Mouse (Mus musculus): ENCODE data around the gene Stard3nl. TPM values are rescaled to one million over a fixed set of nuclear protein-coding genes. Genes with fewer than 3 reads are reported as not detected.
A peak's percentile ranks its signal among the peaks of the same experiment; 100 is the strongest.

Stard3nl gene
- polyA plus RNA-seq, 1 experiment from 2014 or later: 78.7 TPM

GRCm38 (mm10) chr13:19410694-19411093, 15.1 kb upstream of the Stard3nl start:
- WGBS: 87% methylated on average over 4 of the region's 4 CpGs
- no peak for ATAC-seq (ENCODE audit: insufficient number of reproducible peaks, low FRiP score, low TSS enrichment, low read depth)
- no peak overlapping the region for H3K4me3 ChIP-seq
- no peaks in the 10 kb centered on the region for H3K9me3 ChIP-seq
- no peak overlapping the region for H3K9ac ChIP-seq
- no peak overlapping the region for H3K4me2 ChIP-seq
- no peaks in the 10 kb centered on the region for H3K27me3 ChIP-seq
- no peaks in the 10 kb centered on the region for H3K4me1 ChIP-seq
- no peaks in the 10 kb centered on the region for H3K36me3 ChIP-seq
- H3K27ac ChIP-seq: no peak overlapping the region

- ATAC-seq (ENCODE audit: insufficient number of reproducible peaks, low FRiP score, low TSS enrichment, low read depth): no peak
- Histone ChIP-seq H3K4me1 (no peaks in the 10 kb centered on the region), H3K27me3 (no peaks in the 10 kb centered on the region), H3K9me3 (no peaks in the 10 kb centered on the region), H3K4me2 (no peak overlapping the region), H3K4me3 (no peak overlapping the region), H3K9ac (no peak overlapping the region), H3K36me3 (no peaks in the 10 kb centered on the region), H3K27ac (no peak overlapping the region)
- 89% methylated on average over 2 of the region's 2 CpGs for WGBS
These were observed 12.4 kb upstream of the Stard3nl start for GRCm38 (mm10) chr13:19407953-19408352.

- Histone ChIP-seq H3K27me3 (no peaks in the 10 kb centered on the region), H3K9me3 (no peaks in the 10 kb centered on the region), H3K27ac (no peak overlapping the region), H3K36me3 (no peaks in the 10 kb centered on the region), H3K9ac (no peak overlapping the region), H3K4me3 (no peak overlapping the region), H3K4me2 (no peak overlapping the region), H3K4me1 (no peaks in the 10 kb centered on the region)
- WGBS: 75% methylated on average over 2 of the region's 2 CpGs
- no peak for ATAC-seq (ENCODE audit: insufficient number of reproducible peaks, low FRiP score, low TSS enrichment, low read depth)
These were observed 9.0 kb upstream of the Stard3nl start for GRCm38 (mm10) chr13:19404623-19405022.

GRCm38 (mm10) chr13:19394798-19395687, 552 bp downstream of the Stard3nl start:
- H3K4me1 ChIP-seq: peaks cover 10% of the 10 kb centered on the region
- peak overlapping the region; percentile 86 for H3K27ac ChIP-seq
- no peaks in the 10 kb centered on the region for H3K36me3 ChIP-seq
- 1% methylated on average over 25 of the region's 25 CpGs for WGBS
- ATAC-seq (ENCODE audit: insufficient number of reproducible peaks, low FRiP score, low TSS enrichment, low read depth): peak; percentile 76
- H3K9ac ChIP-seq: peak overlapping the region; percentile 92
- no peaks in the 10 kb centered on the region for H3K27me3 ChIP-seq
- H3K4me3 ChIP-seq: peak overlapping the region; percentile 75
- no peaks in the 10 kb centered on the region for H3K9me3 ChIP-seq
- H3K4me2 ChIP-seq: peak overlapping the region; percentile 41

GRCm38 (mm10) chr13:19394171-19394570, 1.4 kb downstream of the Stard3nl start:
- Histone ChIP-seq H3K27me3 (no peaks in the 10 kb centered on the region), H3K4me3 (peak overlapping the region; percentile 75; the same call in 1 of the 2 replicates), H3K27ac (no peak overlapping the region), H3K9me3 (no peaks in the 10 kb centered on the region), H3K9ac (no peak overlapping the region), H3K4me1 (peaks cover 10% of the 10 kb centered on the region), H3K4me2 (peak overlapping the region; percentile 41; the same call in 1 of the 2 replicates), H3K36me3 (no peaks in the 10 kb centered on the region)
- 33% methylated on average over 4 of the region's 4 CpGs for WGBS
- ATAC-seq (ENCODE audit: insufficient number of reproducible peaks, low FRiP score, low TSS enrichment, low read depth): no peak

- H3K4me1 ChIP-seq: peaks cover 10% of the 10 kb centered on the region
- 75% methylated on average over 2 of the region's 2 CpGs for WGBS
- H3K27ac ChIP-seq: no peak overlapping the region
- no peak overlapping the region for H3K9ac ChIP-seq
- H3K4me2 ChIP-seq: no peak overlapping the region
- no peaks in the 10 kb centered on the region for H3K9me3 ChIP-seq
- H3K36me3 ChIP-seq: no peaks in the 10 kb centered on the region
- H3K27me3 ChIP-seq: no peaks in the 10 kb centered on the region
- no peak for ATAC-seq (ENCODE audit: insufficient number of reproducible peaks, low FRiP score, low TSS enrichment, low read depth)
- H3K4me3 ChIP-seq: no peak overlapping the region
These were observed 1.9 kb downstream of the Stard3nl start for GRCm38 (mm10) chr13:19393731-19394130.

- Histone ChIP-seq H3K4me2 (no peak overlapping the region), H3K9me3 (no peaks in the 10 kb centered on the region), H3K36me3 (no peaks in the 10 kb centered on the region), H3K27me3 (no peaks in the 10 kb centered on the region), H3K4me3 (no peak overlapping the region), H3K9ac (no peak overlapping the region), H3K4me1 (peaks cover 10% of the 10 kb centered on the region), H3K27ac (no peak overlapping the region)
- no peak for ATAC-seq (ENCODE audit: insufficient number of reproducible peaks, low FRiP score, low TSS enrichment, low read depth)
- WGBS: 62% methylated on average over 4 of the region's 4 CpGs
These were observed 4.0 kb downstream of the Stard3nl start for GRCm38 (mm10) chr13:19391608-19392007.

GRCm38 (mm10) chr13:19390296-19390695, 5.3 kb downstream of the Stard3nl start:
- H3K4me3 ChIP-seq: no peak overlapping the region
- H3K27me3 ChIP-seq: no peaks in the 10 kb centered on the region
- no peaks in the 10 kb centered on the region for H3K9me3 ChIP-seq
- no peaks in the 10 kb centered on the region for H3K36me3 ChIP-seq
- no peak for ATAC-seq (ENCODE audit: insufficient number of reproducible peaks, low FRiP score, low TSS enrichment, low read depth)
- 70% methylated on average over 4 of the region's 4 CpGs for WGBS
- peaks cover 10% of the 10 kb centered on the region for H3K4me1 ChIP-seq
- H3K4me2 ChIP-seq: no peak overlapping the region
- no peak overlapping the region for H3K9ac ChIP-seq
- H3K27ac ChIP-seq: no peak overlapping the region

GRCm38 (mm10) chr13:19389896-19390295, 5.7 kb downstream of the Stard3nl start:
- no peak overlapping the region for H3K9ac ChIP-seq
- no peak overlapping the region for H3K4me2 ChIP-seq
- no peaks in the 10 kb centered on the region for H3K27me3 ChIP-seq
- peaks cover 10% of the 10 kb centered on the region for H3K4me1 ChIP-seq
- no peak for ATAC-seq (ENCODE audit: insufficient number of reproducible peaks, low FRiP score, low TSS enrichment, low read depth)
- no peak overlapping the region for H3K27ac ChIP-seq
- WGBS: 54% methylated on average over 12 of the region's 12 CpGs
- no peak overlapping the region for H3K4me3 ChIP-seq
- H3K9me3 ChIP-seq: no peaks in the 10 kb centered on the region
- H3K36me3 ChIP-seq: no peaks in the 10 kb centered on the region

GRCm38 (mm10) chr13:19389434-19389833, 6.2 kb downstream of the Stard3nl start:
- H3K9ac ChIP-seq: no peak overlapping the region
- WGBS: 65% methylated on average over 1 of the region's 1 CpGs
- H3K9me3 ChIP-seq: no peaks in the 10 kb centered on the region
- no peak overlapping the region for H3K27ac ChIP-seq
- peaks cover 7% of the 10 kb centered on the region for H3K4me1 ChIP-seq
- no peak overlapping the region for H3K4me3 ChIP-seq
- no peak for ATAC-seq (ENCODE audit: insufficient number of reproducible peaks, low FRiP score, low TSS enrichment, low read depth)
- H3K36me3 ChIP-seq: no peaks in the 10 kb centered on the region
- no peaks in the 10 kb centered on the region for H3K27me3 ChIP-seq
- no peak overlapping the region for H3K4me2 ChIP-seq

GRCm38 (mm10) chr13:19385226-19385625, 10.4 kb downstream of the Stard3nl start:
- H3K4me1 ChIP-seq: no peaks in the 10 kb centered on the region
- no peak for ATAC-seq (ENCODE audit: insufficient number of reproducible peaks, low FRiP score, low TSS enrichment, low read depth)
- no peaks in the 10 kb centered on the region for H3K9me3 ChIP-seq
- no peaks in the 10 kb centered on the region for H3K27me3 ChIP-seq
- H3K9ac ChIP-seq: no peak overlapping the region
- 0 out of 2 replicates have a peak, but pooled peaks cover 3% of the 10 kb centered on the region for H3K36me3 ChIP-seq
- no peak overlapping the region for H3K4me3 ChIP-seq
- no peak overlapping the region for H3K27ac ChIP-seq
- H3K4me2 ChIP-seq: no peak overlapping the region
- 79% methylated on average over 4 of the region's 4 CpGs for WGBS

GRCm38 (mm10) chr13:19381112-19381828, 14.3 kb downstream of the Stard3nl start:
- no peak for ATAC-seq (ENCODE audit: insufficient number of reproducible peaks, low FRiP score, low TSS enrichment, low read depth)
- WGBS: 74% methylated on average over 9 of the region's 9 CpGs
- no peak overlapping the region for H3K27ac ChIP-seq
- H3K4me2 ChIP-seq: no peak overlapping the region
- no peaks in the 10 kb centered on the region for H3K9me3 ChIP-seq
- no peak overlapping the region for H3K4me3 ChIP-seq
- no peak overlapping the region for H3K9ac ChIP-seq
- 0 out of 2 replicates have a peak, but pooled peaks cover 3% of the 10 kb centered on the region for H3K36me3 ChIP-seq
- H3K4me1 ChIP-seq: 0 out of 2 replicates have a peak, but pooled peaks cover 2% of the 10 kb centered on the region
- no peaks in the 10 kb centered on the region for H3K27me3 ChIP-seq

Measured in limb, embryonic 15.5 days (tissue).